Mouse (Mus musculus) T-helper 2 cell (primary cell): ENCODE results near the gene Myo3a.

Source experiments
- in situ Hi-C: fragments of 300-600 bp; cut with MboI, MseI; formaldehyde crosslinking; loops from one replicate; pipeline ENCODE4 v1.15.1; 2025; ENCODE audit warnings: high pct_unique_total_duplicates

The Myo3a gene

DNA sequence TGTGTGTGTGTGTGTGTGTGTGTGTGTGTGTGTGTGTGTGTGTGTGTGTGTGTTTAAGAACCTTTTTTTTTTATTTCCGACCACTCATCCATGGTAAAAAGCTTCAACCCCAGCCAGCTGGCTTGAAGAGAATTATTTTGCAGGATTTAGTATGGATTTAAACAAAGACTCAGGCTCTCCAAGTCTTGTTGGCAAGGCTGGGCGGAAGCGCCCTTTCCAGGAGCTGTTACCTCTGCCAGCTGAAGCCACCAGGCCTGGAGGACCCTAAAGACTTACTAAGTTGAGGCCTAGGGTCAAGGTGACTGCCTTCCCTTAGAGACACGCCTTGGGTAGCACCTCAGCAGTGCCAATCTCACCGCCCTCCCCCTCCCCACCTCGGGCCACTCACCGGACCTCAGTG lies 393.2 kb downstream of the Myo3a start:
- in situ Hi-C loops = no loop called here

DNA sequence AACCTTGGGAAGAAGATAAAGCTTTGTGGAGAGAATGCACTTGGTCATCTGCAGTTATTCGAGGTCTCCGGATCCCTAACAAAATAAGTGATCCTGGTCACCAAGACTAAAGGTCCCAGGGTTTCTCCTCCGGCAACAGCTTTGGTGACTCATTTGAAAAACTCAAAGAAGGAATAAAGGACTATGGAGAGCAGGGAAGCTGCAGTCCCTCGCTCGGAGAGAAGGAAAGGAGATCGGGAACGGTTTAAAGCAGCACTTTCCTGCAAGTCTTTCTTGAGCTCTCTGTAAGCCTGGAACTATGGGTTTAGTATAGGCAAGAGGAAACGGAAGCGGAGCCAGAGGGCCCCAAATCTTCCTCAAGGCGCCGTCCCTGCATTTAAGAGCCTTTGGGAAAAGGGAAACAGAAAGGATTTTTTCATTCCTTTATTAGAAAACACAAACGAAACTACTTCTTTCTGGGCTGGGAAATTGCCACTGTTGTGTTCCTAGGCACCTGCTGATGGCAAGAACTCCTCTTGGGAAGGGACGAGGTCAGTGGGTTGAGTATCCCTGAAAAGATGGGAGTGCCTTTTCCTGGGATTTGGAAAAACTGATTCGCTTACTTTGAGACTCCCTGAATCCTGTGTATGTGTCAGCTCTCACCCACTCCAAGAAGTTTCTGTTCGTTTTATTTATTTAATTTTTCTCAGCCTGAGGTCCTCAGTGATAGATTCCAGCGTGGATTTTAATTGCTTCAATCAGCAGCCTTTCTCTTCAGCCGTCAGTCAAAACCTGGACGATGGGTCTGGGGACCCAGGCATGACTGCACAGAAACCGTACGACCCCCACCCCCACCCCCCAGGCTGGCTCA lies 393.9 kb downstream of the Myo3a start:
- in situ Hi-C loops = no loop called here

DNA sequence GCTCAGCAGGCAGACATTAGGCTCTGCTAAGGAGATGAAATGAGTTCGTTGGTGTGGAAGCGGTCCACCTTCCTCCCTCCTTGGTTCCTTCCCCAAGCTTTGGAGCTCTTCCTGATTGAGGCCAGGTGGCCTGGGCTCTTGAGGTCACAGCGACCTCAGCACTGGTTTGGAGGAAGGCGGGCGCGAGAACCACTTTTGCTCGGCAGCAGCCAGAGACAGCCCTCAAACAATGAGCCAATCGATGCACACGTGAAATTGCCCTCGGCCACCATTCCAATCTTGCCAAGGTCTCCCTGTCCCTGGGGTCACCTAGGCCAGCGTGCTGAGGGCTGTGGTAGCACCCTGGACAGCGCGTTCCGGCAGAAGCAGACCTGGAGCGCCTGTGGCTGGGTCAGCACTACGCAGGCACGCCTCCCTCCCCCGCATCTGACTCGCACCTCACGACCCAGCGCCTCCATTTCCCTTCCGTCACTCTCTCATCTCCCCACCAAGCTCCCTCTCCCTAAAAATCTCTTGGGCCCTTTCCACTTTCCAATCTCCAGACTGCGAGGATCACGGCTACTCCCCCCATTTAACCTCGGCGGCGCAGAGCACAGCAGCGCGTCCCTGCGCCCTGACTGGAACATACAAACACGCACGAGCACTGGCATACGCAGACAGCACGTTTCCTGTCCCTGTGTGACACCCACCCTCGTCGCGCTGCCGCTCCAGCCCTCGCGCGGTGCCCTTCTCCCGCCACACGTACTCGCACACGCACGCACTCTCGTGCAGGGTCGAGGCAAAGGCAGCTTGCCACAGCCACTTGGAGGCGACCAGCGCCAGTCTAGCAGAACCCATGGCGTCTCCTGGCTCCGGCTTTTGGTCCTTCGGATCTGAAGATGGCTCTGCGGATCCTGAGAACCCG lies 394.8 kb downstream of the Myo3a start, which contains the start of gene Gad2:
Gad2 (plus strand) TSS at position 378 of the 904 bp plus-strand sequence.
- in situ Hi-C loops = no loop called here

DNA sequence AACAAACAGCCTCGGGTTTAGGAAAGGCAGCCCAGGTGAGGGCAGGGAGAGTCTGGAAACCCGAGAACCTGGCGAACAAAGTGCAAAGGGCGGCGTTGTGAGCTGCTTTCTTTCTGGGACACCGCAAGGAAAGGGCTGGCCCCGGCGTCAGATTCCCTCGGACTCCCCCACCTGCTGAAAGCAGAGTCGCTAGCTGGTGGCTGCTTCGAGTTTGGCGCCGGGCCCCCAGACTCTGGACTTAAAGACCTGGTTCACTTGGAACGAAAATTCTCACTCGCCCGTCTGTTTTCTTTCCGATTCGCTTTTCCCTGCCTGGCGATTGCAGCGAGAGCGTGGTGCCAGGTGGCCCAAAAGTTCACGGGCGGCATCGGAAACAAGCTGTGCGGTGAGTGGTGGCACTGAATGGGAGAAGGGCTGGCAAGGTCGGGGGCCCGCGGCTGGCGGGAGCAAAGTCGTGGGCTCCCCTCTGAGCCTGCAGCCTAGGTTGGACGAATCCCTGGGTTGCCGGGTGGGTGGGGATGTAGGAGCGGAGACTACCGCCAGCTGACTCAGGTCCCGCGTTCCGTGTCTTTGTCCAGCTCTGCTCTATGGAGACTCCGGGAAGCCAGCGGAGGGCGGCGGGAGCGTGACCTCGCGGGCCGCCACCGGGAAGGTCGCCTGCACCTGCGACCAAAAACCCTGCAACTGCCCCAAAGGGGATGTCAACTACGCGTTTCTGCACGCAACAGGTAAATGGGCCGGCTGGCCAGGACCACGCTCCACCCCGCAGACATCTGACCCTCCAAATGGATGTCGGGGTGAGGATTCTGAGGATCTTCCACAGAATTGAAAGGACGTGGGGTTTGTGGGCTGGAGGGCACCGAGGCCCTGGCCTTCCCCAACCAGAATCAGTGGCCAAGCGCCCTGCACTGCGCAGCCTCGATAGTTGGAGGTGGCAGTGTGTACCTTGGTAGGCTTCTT lies 396.1 kb downstream of the Myo3a start:
- in situ Hi-C loops = no loop called here

DNA sequence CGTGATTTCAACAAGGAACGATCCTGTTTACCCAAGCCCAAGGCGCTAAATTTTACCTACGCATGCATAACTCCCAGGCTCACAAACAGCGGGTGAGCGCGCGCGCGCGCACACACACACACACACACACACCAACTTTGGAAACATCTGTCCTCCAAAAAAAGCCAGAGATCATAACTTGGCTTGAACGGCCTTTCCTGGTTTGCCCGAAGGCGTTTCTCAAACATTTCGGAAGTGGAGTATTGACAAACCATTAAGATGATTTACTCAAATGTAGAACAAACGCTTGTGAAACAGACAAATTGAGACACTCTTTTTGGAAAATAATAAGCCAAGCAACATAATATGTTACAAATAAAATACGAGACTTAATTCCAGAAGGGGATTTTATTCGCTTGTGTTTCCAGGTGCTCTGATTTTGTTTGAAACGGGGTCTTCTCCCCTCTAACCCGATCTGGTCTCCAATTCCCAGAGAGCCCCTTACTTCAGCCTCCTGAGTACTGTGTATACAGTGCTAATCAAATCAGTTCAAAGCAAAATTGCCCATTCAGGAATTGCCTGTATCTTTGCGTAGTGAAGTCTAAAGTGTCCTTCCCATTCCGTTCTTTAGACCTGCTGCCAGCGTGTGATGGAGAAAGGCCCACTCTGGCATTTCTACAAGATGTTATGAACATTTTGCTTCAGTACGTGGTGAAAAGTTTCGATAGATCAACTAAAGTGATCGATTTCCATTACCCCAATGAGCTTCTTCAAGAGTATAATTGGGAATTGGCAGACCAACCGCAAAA lies 397.1 kb downstream of the Myo3a start:
- in situ Hi-C loops = no loop called here

DNA sequence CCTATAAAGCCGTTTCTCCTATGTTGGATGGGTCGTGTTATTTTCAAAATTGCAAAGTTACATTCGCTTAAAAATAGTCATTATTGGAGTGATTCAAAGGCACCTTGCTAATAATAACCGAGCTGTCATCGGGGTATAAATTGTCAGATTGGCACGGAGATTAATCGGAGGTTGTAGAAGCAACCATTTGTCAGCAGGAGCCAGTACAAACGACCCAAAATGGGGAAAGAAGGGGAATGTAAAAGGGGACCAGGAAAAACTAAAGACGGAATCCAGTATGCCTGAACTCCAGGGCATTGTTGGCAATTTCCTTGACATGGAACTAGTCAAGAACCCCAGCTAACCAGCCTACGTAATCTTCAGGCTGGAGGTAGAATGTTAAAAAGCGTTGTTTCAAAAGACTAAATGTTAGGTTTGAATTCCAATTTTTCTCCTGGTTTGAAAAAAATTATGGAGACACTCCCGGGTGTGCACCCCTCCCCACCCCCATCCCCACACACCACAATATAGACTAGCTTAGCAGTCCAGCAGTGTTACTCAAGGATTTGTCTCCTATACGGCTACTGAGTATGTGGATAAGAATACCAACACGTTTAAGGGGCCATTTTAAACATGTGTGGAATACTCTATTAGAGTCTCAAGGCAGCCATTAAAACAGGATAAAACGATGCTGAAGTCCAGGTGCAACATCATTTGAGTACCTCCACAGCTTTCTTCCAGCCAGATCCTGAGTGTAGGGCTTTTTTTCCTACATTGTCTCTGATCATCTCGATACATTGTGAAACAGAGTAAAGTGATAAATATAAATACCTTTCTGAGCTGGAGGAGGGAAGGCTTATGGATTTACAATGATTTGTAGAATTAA lies 398.0 kb downstream of the Myo3a start:
- in situ Hi-C loops = loop anchor here (25.0 kb wide), 1 partner anchor 237 kb away; no protein-coding TSS in a partner anchor

DNA sequence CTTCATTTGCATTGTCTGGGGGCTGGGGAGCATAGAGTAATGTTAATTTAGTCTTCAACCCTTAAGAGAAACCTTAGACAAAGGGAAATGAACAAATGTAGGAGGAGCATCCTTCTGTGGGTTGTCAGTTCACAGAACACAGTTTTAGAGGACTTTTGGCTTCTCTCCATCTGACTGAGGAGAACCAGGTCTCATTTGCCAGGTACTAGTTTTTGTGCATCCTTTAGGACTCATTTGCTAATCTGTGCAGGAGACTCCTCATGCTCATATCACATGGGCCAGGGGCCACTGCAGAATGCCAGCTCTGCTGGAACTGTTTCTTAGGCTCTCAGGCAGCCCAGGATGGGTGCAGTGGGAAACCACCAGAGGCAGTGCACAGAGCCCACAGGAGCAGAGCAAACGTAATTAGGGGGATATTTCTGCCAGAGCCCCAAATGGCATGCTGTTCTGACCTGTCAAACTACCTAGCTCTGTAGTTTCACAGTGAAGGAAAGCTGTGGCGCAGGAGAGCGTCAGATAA lies 399.9 kb downstream of the Myo3a start:
- in situ Hi-C loops = loop anchor here (25.0 kb wide), 1 partner anchor 235 kb away; no protein-coding TSS in a partner anchor

DNA sequence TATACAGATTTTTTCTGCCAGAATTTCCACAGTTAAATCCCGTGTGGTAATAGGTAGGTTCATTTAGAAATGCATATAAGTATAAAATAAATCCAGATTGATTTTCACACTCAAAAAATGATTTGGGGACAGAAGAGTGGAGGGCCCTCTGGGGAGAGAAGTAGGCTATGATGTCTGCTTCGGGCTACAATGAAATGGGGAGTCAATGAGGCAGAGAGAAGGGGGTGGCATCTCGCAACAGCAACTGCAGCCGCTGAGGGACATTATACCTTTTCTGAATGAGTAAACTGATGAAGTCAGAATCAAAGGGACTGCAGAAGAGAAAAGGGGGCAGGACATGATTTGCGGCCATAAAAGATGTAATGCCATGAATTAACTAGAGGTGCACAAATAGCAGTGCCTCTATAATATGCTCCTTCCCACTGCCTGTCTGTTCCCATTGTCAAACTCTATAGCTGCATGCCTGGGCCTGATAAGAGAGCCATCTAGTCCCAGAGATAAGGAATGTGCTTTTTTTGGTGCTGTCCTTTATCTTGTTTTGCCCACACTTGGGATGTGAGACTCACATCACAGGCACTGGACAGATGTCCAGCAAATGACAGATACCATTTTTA lies 400.6 kb downstream of the Myo3a start:
- in situ Hi-C loops = loop anchor here (25.0 kb wide), 1 partner anchor 234 kb away; no protein-coding TSS in a partner anchor

DNA sequence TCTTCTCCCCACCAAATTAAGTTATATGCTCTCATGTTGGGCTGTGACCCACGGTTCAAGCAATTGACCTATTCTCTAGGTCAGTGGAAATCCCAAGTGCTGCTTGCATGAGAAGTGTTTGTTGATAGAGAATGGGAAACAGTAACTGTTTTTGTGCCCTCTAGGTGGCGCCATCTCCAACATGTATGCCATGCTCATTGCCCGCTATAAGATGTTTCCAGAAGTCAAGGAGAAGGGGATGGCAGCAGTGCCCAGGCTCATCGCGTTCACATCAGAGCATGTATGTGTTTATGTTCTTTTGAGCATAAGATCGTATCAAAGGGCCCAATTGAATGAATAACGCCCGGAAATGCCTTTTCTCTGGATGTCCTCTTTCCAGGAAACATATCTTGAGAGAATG lies 407.5 kb downstream of the Myo3a start:
- in situ Hi-C loops = loop anchor here (5.0 to 25.0 kb wide), 2 partner anchors 88 to 228 kb away; no protein-coding TSS in a partner anchor

DNA sequence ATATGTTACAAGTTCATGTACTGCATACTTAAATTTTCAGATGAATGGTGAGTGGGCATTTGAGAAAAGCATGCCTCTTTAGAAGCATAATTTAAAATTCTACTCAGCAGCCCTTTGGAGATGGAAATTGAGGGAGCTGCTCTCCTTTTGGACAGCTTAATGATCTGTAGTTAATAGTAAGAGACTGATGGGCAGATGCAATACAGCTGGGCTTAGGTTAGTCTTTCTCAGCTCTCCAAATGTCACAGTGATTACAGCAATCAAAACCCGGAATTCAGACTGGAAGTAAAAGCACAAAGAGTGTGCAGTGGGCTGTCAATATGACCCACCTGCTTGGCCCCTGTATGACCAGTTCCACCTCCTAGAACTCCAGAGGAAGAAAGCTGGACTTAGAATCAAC lies 418.8 kb downstream of the Myo3a start:
- in situ Hi-C loops = loop anchor here (25.0 kb wide), 1 partner anchor 216 kb away; no protein-coding TSS in a partner anchor

DNA sequence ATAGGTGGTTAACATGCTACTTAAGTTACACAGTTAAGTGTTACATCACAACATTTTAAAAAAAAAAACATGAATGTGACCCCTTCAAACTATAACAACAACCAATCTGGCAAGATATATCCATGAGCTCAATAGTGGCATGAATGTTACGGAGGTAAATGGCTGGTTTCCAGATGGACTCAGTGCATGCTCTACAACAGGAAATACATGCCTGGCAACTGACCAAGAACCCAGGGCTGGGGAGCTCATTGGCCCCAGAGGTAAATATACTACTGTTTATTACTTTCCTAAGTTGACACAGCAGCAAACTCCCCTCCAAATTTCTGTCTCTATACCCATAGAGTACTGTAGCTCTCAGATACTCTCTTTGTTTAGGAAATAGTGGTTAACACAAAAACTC lies 421.1 kb downstream of the Myo3a start:
- in situ Hi-C loops = loop anchor here (25.0 kb wide), 1 partner anchor 214 kb away; no protein-coding TSS in a partner anchor

DNA sequence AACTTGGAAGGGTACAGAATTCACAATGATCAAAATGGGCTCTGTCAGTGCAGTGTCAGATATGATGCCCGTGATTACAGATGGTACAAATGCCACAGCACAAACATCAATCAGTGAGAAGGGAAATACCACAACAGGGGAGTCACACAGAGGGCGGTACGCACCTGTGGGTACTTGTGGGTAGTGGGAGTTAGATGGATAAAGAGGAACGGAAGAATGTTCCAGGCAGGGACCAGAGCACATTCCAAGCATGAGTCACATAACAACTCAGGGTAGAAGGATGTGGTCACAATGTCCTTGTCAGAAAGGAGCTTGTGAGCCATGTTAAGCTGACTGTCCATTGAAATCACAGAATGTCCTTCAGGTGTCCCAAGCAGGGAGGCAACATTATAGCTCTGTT lies 424.5 kb downstream of the Myo3a start:
- in situ Hi-C loops = loop anchor here (10.0 kb wide), 1 partner anchor 57 kb away; no protein-coding TSS in a partner anchor

DNA sequence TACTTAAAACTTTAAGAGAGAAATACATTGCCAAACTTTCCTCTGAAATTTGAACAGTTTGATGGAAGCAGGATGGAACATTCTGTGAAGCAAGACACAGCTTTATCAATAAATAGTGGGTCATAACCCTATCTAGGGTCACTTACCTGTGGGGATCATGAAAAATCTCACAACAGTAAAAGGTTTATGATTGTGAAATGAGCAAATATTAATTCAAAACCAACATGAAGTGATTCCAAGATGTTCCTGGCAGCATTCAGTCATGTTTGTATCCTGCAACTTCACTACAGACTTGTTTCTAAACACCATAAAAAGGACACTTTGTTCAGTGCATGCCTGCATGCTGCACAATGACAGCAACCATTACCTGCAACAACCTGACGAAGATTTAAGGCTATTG lies 436.4 kb downstream of the Myo3a start:
- in situ Hi-C loops = loop anchor here (10.0 kb wide), 1 partner anchor 1659 kb away; no protein-coding TSS in a partner anchor
